Mouse (Mus musculus): ENCODE results near the gene Zfp777.

The Zfp777 gene

GRCm38 (mm10) chr6:48048426-48049272 is at the start of gene Zfp777:
Gene Zfp777, minus strand, starts transcription at chr6:48048911.
- DNase-seq (ENCODE audit: extremely low read depth, low read depth) = peak; percentile 27

DNA sequence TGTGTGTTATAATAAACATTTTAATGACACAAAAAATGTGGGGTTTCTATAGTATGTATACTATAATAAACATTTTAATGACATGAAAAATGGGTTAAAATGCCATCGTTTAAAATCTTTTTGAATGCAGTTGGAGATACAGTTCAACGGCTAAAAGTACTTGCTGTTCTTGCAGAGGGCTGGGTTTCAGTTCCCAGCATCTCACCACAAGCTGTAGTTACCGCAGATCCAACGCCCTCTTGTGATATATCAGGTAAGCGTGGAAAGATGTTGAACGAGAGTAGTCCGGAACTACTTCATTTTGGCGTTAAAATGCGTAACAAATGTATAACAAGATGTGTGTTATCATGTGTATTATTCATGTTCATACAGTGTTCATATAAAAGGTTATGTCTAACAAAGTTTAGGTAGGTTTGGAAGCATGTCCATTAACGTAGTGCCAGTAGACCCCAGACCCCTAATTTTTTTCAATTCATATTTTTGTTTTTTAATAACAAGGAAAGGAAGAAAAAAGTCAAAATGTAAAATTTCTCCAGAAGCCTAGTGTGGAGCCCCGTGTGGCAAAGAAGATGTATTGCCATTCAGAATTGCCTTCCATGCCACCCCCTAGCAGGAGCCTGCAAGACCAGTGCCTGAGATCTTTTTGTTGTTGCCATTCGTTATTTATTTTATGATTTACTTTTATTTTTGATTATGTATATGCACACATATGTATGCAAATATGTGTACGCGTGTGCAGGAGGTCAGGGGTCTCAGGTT is 38.4 kb upstream of the Zfp777 start:
- DNase-seq (ENCODE audit: extremely low read depth, low read depth) = peak; percentile 43

- peak; percentile 55 for DNase-seq (ENCODE audit: extremely low read depth, low read depth)
These were observed 37.8 kb upstream of the Zfp777 start, which contains the start of gene Zfp746 for GRCm38 (mm10) chr6:48086471-48086878. Gene Zfp746, minus strand, starts transcription at chr6:48086593.

GRCm38 (mm10) chr6:48085521-48086404 is 37.1 kb upstream of the Zfp777 start:
- peak; percentile 22 for DNase-seq (ENCODE audit: extremely low read depth, low read depth)

DNA sequence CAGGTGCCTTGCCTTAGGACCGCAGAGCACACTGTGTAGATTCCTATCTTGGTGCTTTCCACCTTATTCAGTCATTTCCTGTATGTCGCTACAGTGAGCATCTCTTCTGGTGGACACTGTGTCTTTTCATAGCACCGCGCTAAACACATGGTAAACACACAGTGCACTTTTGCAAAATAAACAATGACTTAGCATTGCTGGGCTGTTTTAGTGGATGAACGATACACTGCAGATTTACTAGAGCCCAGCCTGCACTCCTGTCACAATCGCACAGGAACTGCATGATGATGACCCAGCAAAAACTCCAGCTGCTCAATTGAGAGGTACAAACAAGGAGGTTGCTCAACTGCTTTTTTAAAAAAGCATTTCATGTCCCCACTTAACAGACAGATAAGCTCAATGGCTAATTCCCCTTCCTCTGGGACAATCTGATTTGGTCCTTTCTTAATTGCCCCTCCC is 35.1 kb upstream of the Zfp777 start:
- DNase-seq (ENCODE audit: extremely low read depth, low read depth) = peak; percentile 19

GRCm38 (mm10) chr6:48081952-48082351 is 33.2 kb upstream of the Zfp777 start:
- DNase-seq (ENCODE audit: extremely low read depth, low read depth) = no peak

- no peak for DNase-seq (ENCODE audit: extremely low read depth, low read depth)
These were observed 32.3 kb upstream of the Zfp777 start for GRCm38 (mm10) chr6:48081021-48081420.

- DNase-seq (ENCODE audit: extremely low read depth, low read depth) = no peak
These were observed 24.6 kb upstream of the Zfp777 start for GRCm38 (mm10) chr6:48073316-48073715.

GRCm38 (mm10) chr6:48067492-48067891 is 18.8 kb upstream of the Zfp777 start:
- DNase-seq (ENCODE audit: extremely low read depth, low read depth) = no peak

DNA sequence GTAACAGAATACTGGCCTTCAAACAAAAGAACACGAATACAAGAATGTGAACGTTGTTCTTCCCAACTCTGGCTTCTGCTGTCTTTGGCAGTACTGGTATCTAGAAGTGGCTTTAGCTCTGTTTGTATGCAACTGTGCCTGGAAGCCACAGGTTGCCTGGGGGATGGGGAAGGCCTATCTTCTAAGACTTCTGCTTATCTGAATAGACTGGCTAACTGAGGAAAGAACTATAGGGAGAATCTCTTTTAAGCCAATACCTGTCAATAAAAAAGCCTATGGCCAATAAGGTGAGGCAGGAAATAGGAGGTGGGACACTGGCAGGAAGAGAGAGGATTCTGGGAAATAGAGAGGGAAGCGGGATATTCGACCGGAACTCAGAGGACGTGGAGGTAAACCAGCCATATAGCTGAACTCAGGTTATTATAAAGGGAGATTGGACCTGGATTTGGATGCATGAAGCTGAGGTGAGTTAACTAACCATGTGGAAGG is 16.9 kb upstream of the Zfp777 start:
- no peak for DNase-seq (ENCODE audit: extremely low read depth, low read depth)

DNA sequence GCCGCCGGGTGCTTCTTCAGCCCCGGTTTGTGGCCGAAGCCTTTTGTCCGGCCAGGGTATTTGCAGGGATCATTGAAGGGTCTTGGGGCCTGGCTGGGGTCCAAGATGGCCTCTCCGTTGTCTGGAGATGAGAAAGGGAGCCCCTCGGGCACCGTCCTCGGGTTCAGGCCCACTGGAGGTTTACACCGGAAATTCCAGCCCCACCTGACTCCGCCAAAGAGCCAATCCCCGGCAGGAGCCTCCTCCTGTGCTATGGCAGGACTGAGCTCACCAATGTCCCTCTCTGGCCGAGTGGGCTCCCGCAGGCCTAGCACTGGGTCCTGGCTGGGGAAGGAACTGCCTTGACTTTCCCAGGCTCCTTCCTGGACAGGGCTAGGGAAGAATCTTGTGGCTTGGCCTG is 15.7 kb upstream of the Zfp777 start:
- DNase-seq (ENCODE audit: extremely low read depth, low read depth) = no peak

DNA sequence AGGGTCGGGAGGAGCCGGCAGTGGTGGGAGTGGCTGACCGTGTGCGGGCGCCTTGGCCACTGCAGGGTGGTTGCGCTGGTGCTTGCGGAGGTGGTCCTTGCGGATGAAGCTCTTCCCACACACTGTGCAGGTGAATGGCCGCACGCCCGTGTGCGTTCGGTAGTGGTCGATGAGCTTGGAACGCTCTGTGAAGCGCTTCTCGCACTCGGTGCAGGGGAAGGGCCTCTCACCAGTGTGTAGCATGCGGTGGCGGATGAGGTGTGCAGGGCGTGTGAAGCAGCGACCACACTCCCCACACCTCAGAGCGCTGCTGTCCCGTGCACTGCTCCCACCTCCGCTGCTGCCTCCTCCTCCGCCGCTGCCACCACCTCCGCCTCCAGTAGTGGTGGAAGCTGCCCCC is 15.2 kb upstream of the Zfp777 start:
- DNase-seq (ENCODE audit: extremely low read depth, low read depth) = no peak

- no peak for DNase-seq (ENCODE audit: extremely low read depth, low read depth)
These were observed 12.2 kb upstream of the Zfp777 start for GRCm38 (mm10) chr6:48060895-48061294.

GRCm38 (mm10) chr6:48060421-48060820 is 11.7 kb upstream of the Zfp777 start:
- no peak for DNase-seq (ENCODE audit: extremely low read depth, low read depth)

DNA sequence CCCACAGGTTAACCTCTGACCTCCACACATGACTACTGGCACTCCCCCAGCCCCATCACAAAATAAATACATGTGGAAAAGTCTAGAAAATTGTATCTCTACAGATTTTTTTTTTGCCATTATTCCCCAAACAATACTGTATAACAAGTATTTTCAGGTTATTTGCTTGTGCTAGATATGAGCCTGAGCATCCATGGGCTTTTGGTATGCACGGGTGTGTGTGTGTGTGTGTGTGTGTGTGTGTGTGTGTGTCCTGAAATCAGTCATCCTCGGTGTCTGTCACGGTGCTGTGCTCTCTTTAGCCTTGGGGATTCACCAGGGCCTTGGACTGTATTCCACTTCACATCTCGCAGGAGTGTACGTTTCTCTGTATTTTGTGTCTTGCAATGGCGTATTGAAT is 3.4 kb upstream of the Zfp777 start:
- DNase-seq (ENCODE audit: extremely low read depth, low read depth) = no peak

DNA sequence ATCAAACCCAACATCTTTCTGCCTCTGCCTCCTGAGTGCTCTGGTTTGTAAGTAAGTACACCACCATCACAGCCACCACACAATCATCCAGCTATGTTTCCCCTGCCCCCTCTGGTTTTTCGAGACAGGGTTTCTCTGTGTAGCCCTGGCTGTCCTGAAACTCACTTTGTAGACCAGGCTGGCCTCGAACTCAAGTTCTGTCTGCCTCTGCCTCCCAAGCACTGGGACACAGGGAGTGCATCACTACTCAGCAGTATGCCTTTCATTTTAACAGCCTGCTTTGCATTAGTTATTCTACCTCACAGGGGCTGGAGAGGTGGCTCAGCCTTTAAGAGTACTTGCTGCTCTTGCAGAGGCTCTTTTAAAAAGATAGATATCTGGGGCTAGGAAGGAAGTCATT is 3.0 kb upstream of the Zfp777 start:
- no peak for DNase-seq (ENCODE audit: extremely low read depth, low read depth)

- DNase-seq (ENCODE audit: extremely low read depth, low read depth) = peak; percentile 49
These were observed 758 bp upstream of the Zfp777 start for GRCm38 (mm10) chr6:48049273-48050065.

- no peak for DNase-seq (ENCODE audit: extremely low read depth, low read depth)
These were observed 1.0 kb downstream of the Zfp777 start for GRCm38 (mm10) chr6:48047450-48048351.

GRCm38 (mm10) chr6:48047114-48047449 is 1.6 kb downstream of the Zfp777 start:
- peak; percentile 43 for DNase-seq (ENCODE audit: extremely low read depth, low read depth)
